Mouse (Mus musculus): ENCODE results near the gene Gadd45b.
A peak's percentile ranks its signal among the peaks of the same experiment; 100 is the strongest.

The Gadd45b gene

GRCm38 (mm10) chr10:80929299-80930226 is at the start of gene Gadd45b:
Gadd45b (plus strand) TSS chr10:80930073.
- peak; percentile 99 for DNase-seq (ENCODE audit: low spot score)

GRCm38 (mm10) chr10:80880131-80880641 is 49.7 kb upstream of the Gadd45b start:
- peak; percentile 70 for DNase-seq (ENCODE audit: low spot score)

GRCm38 (mm10) chr10:80880901-80881300 is 49.0 kb upstream of the Gadd45b start:
- DNase-seq (ENCODE audit: low spot score) = no peak

- peak; percentile 69 for DNase-seq (ENCODE audit: low spot score)
These were observed 48.6 kb upstream of the Gadd45b start for GRCm38 (mm10) chr10:80881301-80881700.

GRCm38 (mm10) chr10:80887181-80887580 is 42.7 kb upstream of the Gadd45b start:
- DNase-seq (ENCODE audit: low spot score) = peak; percentile 33

GRCm38 (mm10) chr10:80895100-80895499 is 34.8 kb upstream of the Gadd45b start:
- DNase-seq (ENCODE audit: low spot score) = no peak

GRCm38 (mm10) chr10:80895697-80896096 is 34.2 kb upstream of the Gadd45b start:
- DNase-seq (ENCODE audit: low spot score) = no peak

GRCm38 (mm10) chr10:80896581-80897485 is 33.0 kb upstream of the Gadd45b start:
- DNase-seq (ENCODE audit: low spot score) = no peak

- DNase-seq (ENCODE audit: low spot score) = no peak
These were observed 31.9 kb upstream of the Gadd45b start for GRCm38 (mm10) chr10:80897861-80898510.

GRCm38 (mm10) chr10:80899074-80899473 is 30.8 kb upstream of the Gadd45b start:
- no peak for DNase-seq (ENCODE audit: low spot score)

- no peak for DNase-seq (ENCODE audit: low spot score)
These were observed 30.1 kb upstream of the Gadd45b start for GRCm38 (mm10) chr10:80899591-80900317.

- peak; percentile 100 for DNase-seq (ENCODE audit: low spot score)
These were observed 29.3 kb upstream of the Gadd45b start, which contains the start of gene Timm13 for GRCm38 (mm10) chr10:80900318-80901247. Timm13 (minus strand) TSS chr10:80900969.

- no peak for DNase-seq (ENCODE audit: low spot score)
These were observed 28.2 kb upstream of the Gadd45b start for GRCm38 (mm10) chr10:80901409-80902272.

GRCm38 (mm10) chr10:80902273-80902940 is 27.5 kb upstream of the Gadd45b start:
- no peak for DNase-seq (ENCODE audit: low spot score)

GRCm38 (mm10) chr10:80903282-80903681 is 26.6 kb upstream of the Gadd45b start:
- no peak for DNase-seq (ENCODE audit: low spot score)

GRCm38 (mm10) chr10:80904004-80904693 is 25.7 kb upstream of the Gadd45b start:
- DNase-seq (ENCODE audit: low spot score) = no peak

- DNase-seq (ENCODE audit: low spot score) = no peak
These were observed 25.2 kb upstream of the Gadd45b start for GRCm38 (mm10) chr10:80904709-80905108.

Measured in lung, postnatal 25 days (tissue).